Mouse (Mus musculus): ENCODE results near the gene Yju2.

Gene Yju2

GRCm38 (mm10) chr17:56005415-56006061 is 46.6 kb downstream of the Yju2 start, which contains the start of the genes Stap2 and Mpnd:
TSS of gene Stap2 (minus strand) at chr17:56005584.
TSS of gene Mpnd (plus strand) at chr17:56005711.
- ATAC-seq (ENCODE audit: insufficient number of reproducible peaks, low FRiP score, low TSS enrichment): no peak

GRCm38 (mm10) chr17:56006956-56007355 is 48.1 kb downstream of the Yju2 start:
- no peak for ATAC-seq (ENCODE audit: insufficient number of reproducible peaks, low FRiP score, low TSS enrichment)

DNA sequence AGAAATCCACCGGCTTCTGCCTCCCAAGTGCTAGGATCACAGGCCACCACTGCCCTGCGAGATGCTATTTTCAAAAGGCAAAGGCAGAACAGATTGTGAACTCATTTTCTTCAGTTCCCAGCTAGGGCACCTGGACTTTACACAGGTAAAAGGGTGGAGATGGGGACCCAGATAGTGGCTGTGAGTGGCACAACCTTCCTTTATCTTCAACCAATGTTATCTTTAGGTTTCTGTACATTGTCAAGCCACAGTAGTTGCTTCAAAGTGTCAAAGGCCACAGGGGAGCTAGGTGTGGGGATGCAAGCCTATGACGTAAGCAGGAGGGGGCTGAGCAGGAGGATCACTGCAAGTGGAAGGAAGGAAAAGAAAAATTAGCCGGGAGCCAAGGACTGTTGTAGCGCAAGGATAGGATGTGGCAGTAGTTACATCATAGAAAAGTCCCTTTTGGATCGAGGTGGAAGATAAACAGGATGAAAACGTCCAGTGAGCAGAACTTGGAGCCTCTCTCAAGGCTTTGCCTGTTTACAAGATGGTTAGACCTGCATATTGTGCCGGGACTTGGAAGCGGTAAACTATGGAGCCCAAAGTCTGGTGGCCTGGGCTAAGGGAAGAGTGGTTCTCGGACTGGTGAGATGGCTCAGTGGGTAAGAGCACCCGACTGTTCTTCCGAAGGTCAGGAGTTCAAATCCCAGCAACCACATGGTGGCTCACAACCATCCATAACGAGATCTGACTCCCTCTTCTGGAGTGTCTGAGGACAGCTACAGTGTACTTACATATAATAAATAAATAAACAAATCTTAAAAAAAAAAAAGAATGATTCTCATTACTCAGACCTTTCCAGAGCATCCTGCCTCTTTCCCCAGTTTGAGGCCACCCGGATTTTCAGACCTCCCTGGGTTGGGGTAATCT is 48.8 kb downstream of the Yju2 start:
- ATAC-seq (ENCODE audit: insufficient number of reproducible peaks, low FRiP score, low TSS enrichment): no peak

DNA sequence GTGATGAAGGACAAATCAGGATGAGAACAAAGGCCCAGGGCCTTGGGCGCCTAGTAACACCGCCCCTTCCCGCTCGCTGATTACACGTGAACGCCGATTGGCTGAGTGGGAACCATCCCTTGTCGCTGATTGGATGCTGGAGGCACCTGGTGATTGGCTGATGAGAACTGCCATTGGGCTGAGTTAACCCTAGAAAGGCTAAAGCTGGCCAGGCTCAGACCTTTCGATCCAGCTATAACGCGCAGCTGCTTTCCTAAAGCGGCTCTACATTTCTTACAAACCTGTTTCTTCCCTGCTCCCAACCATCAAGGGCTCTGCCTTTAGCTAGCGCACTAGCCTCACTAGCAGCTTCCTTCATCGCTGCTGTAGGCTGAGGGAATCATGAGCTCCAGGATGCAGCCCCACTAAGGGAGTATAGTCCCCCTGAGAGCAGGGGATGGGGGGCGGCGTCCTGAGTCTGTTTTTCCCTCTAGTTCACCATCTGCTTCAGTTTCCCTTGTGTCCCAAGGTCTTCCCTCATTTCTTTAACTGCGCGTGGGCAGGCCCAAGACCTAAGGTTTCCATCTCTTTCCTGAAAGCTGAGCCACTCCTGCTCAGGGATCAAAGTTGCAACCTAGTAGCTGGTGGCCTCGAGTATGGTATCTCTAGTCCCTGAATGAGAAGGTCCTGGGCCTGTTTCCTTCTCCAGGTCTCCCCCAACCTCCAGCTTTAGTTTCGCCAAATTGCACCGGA is 49.6 kb downstream of the Yju2 start:
- peak; percentile 87 for ATAC-seq (ENCODE audit: insufficient number of reproducible peaks, low FRiP score, low TSS enrichment)

DNA sequence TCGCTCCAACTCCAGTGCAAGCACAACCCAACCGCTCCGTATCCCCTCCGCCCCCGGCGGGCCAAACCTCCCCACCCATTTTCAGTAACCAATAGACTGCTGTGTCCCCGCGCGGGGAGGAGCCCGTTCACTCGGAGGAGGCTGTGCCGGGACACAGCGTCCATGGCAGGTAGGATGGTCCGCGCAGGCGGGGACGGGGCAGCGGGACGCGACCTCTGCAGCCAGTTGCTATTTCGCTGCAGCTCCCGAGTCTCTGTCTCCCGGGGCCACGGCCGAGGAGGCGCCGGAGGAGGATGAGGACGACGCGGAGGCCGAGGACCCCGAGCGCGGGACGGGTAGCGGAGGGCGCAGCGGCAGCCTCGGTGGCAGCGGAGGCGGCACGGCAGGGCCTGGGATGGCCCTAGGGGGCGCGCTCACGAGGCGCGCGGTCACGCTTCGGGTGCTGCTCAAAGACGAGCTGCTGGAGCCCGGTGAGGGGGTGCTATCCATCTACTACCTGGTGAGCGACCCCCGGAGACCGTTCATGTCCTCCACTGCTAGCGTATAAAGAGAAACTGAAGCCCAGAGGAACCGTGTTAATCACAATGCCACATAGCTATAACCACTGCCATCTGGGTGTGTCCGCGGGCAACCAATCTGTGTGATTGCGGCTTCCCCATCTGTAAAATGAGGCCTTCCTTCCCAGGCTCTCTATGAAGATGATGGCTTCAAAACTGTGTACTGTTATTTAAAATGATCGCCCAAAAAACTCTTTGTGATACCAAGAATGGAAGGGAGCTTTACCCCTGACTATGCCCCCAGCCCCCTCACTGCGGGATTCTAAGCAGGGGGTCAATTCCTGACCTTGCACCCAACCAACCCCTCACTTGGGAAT is 50.4 kb downstream of the Yju2 start:
- peak; percentile 83 for ATAC-seq (ENCODE audit: insufficient number of reproducible peaks, low FRiP score, low TSS enrichment)

GRCm38 (mm10) chr17:56009962-56010240 is 51.0 kb downstream of the Yju2 start:
- no peak for ATAC-seq (ENCODE audit: insufficient number of reproducible peaks, low FRiP score, low TSS enrichment)

DNA sequence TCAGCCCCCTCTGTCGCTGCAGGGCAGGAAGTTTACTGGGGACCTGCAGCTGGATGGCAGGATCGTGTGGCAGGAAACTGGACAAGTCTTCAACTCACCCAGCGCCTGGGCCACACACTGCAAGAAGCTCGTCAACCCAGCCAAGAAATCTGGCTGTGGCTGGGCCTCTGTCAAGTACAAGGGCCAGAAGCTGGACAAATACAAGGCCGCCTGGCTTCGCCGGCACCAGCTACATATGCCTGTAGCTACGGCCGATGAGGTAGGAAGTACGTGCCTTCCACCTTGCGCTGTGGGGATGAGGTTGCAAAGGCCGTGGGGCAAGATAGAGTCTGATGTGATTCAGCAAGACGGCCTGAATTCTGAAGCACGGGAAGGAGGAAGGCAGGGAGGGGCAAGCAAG is 51.4 kb downstream of the Yju2 start:
- no peak for ATAC-seq (ENCODE audit: insufficient number of reproducible peaks, low FRiP score, low TSS enrichment)

- ATAC-seq (ENCODE audit: insufficient number of reproducible peaks, low FRiP score, low TSS enrichment): no peak
Measured at GRCm38 (mm10) chr17:56010681-56011080, 51.8 kb downstream of the Yju2 start.

GRCm38 (mm10) chr17:56011441-56011840 is 52.5 kb downstream of the Yju2 start:
- ATAC-seq (ENCODE audit: insufficient number of reproducible peaks, low FRiP score, low TSS enrichment): no peak

DNA sequence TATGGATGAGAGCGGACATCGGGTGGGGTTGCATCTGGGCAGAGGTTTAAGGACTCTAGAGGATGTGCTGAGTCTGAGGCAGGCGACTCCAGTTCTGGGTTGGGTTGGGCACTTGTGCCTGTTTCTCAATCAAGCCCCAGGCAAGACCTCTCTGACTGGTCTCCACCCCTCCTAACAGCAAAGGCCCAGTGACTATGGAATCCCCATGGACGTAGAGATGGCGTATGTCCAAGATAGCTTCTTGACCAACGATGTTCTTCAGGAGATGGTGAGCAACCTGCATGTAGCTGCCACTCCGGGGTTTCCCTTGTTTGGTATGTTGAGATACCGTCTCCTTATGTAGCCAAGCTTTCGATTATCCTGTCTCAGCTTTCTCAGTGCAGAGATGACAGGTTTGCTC is 56.4 kb downstream of the Yju2 start:
- ATAC-seq (ENCODE audit: insufficient number of reproducible peaks, low FRiP score, low TSS enrichment): no peak

- no peak for ATAC-seq (ENCODE audit: insufficient number of reproducible peaks, low FRiP score, low TSS enrichment)
Measured at GRCm38 (mm10) chr17:56016382-56016781, 57.5 kb downstream of the Yju2 start.

- ATAC-seq (ENCODE audit: insufficient number of reproducible peaks, low FRiP score, low TSS enrichment): no peak
Measured at GRCm38 (mm10) chr17:56016793-56017785, 58.2 kb downstream of the Yju2 start.

DNA sequence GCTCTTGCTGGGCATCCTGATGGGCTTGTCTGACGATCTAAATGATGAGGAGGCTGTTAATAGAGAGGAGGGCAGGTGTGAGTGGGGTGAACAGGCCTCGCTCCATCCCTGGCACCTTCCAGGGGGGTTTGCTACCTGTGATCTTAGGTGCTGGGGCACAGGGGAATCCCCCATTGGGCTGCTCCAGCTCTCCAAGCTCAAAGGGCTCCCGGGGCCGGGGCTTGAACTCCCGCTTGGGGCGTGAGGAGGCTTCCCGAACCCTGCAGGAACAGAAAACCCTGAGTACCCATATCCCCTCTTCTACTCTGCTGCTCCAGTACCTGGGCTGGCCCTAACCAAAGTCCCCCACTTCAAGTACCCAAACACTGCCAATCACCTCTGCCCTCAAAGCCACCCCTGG is 58.9 kb downstream of the Yju2 start:
- no peak for ATAC-seq (ENCODE audit: insufficient number of reproducible peaks, low FRiP score, low TSS enrichment)
